Mouse (Mus musculus): Measurements from ENCODE around the gene Aarsd1.
"Not testable (repeated sequence)": the region's sequence is repeated elsewhere in the genome, so short reads cannot be mapped to it uniquely, and the experiment has no call there.

DNA sequence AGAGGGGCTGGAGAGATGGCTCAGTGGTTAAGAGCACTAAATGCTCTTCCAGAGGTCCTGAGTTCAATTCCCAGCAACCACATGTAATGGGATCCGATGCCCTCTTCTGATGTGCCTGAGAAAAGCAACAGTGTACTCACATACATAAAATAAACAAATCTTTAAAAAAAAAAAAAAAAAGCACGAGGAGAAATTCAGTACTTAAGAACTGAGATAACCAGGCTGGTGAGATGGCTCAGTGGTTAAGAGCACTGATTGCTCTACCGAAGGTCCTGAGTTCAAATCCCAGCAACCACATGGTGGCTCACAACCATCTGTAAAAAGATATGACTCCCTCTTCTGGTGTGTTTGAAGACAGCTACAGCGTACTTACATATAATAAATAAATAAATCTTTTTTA is 32.2 kb upstream of the Aarsd1 start:
- TF ChIP-seq CTCF (IDR thresholded peaks at IDR 0.05; ENCODE audit: control insufficient read depth, insufficient read depth, insufficient read length); MYOG (IDR thresholded peaks at IDR 0.05; ENCODE audit: control insufficient read depth, extremely low read depth, insufficient read length): not testable (repeated sequence)

Measured in C2C12 (cell line).